8 mouse cellular contexts compared by ENCODE assay signal in the genomic region with DNA sequence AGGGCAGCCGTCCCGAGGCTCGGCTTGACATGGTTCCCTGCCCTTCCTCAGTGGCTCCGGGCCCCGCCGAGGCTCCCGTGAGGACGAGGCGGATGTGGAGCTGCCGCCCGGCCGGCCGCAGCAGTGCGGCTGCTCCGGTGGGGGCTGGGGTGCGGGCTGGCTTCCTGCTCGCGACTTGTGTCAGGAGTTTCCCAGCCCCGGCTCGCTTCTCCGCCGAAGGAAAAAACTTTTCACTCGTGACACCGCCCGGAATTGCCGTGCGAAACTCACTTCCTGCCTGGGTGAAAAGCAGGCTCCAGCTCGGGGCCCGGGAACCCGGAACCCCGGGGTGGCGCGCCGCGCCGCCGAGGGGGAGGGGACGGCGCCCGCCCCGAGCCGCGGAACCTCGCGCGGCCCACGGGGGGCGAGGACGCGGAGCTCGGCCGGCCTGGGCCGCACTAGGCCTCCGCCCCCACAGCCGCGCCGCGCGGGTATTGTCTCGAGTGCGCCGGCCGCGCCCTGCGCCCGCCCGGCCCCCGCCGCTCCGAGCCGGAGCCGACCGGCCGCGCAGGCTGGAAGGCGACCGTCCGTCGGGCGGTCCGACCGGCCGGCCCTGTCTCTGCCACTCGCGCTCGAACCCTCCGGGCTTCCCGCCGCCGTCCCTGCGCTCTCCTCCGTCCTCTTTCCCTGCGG. TPM values are rescaled to one million over a fixed set of nuclear protein-coding genes. Genes with fewer than 3 reads are reported as not detected.
A peak's percentile ranks its signal among the peaks of the same experiment; 100 is the strongest.
DNase-seq lines count a peak whose midpoint lies in the region; ATAC-seq lines count a peak whose summit lies in the region.

Gene Erbin (minus strand): TSS at position 254 of the 672 bp plus-strand sequence.

- no peaks in the 10 kb centered on the region for H3K27me3 ChIP-seq in intestine, embryonic 14.5 days (replicated peaks; ENCODE audit: control insufficient read depth, insufficient read depth, low read length)

- intact Hi-C loops in left cerebral cortex, postnatal 25 days (cut with DNase I), result loop anchor here (2.0 to 5.0 kb wide), 5 partner anchors 67 to 257 kb away; partner anchors contain the start of genes Nln, Sgtb, Srek1 and Trappc13

- H3K4me3 ChIP-seq in intestine, embryonic 14.5 days (ENCODE audit: low read depth, low read length), result peak within 1 kb of the TSS; percentile 97

- H3K27ac ChIP-seq in intestine, embryonic 14.5 days (ENCODE audit: low read depth), result peak within 1 kb of the TSS; percentile 100

- WGBS in intestine, embryonic 14.5 days, result under 1% methylated on average over 86 of the region's 93 CpGs

- DNase-seq in adrenal gland, adult 18-20 months (ENCODE audit: low spot score in 2 of 2), result peak; percentile 80
- peak; percentile 79 for DNase-seq in embryo, embryonic 11 days
- DNase-seq in gastrocnemius, postnatal 25 days, result peak; percentile 82
- DNase-seq in intestine, embryonic 14.5 days (ENCODE audit: low spot score), result peak; percentile 91
- peak; percentile 67 to 73 for DNase-seq in left cerebral cortex, postnatal 25 days (ENCODE audit: low spot score in 2 of 2)
- peak; percentile 66 for DNase-seq in mesoderm, embryonic 11.5 days (ENCODE audit: low read depth, low spot score)
- peak; percentile 55 for DNase-seq in right cerebral cortex, postnatal 4 days
- peak; percentile 79 for DNase-seq in yolk sac, embryonic 10.5 days (ENCODE audit: low spot score)

- H3K9me3 ChIP-seq in intestine, embryonic 14.5 days (ENCODE audit: control insufficient read depth, low read length), result no peaks in the 10 kb centered on the region

- H3K9ac ChIP-seq in intestine, embryonic 14.5 days (ENCODE audit: low read length), result peak within 1 kb of the TSS; percentile 100

- H3K4me2 ChIP-seq in intestine, embryonic 14.5 days (ENCODE audit: low read length), result peak within 1 kb of the TSS; percentile 94

- H3K36me3 ChIP-seq in intestine, embryonic 14.5 days (ENCODE audit: control insufficient read depth, insufficient read depth, low read length), result no peaks in the 10 kb centered on the region

- ATAC-seq in intestine, embryonic 14.5 days (replicated peaks; ENCODE audit: low FRiP score, low TSS enrichment, low read depth), result peak; percentile 75

- H3K4me1 ChIP-seq in intestine, embryonic 14.5 days (replicated peaks; ENCODE audit: control insufficient read depth, insufficient read depth, low read length), result peaks cover 19% of the 10 kb centered on the region

RNA-seq across cellular contexts. Expression of gene Erbin, which starts in this region (rescaled TPM):
- 10 to 100 TPM; 77.4 to 92.4 TPM for total RNA-seq in adrenal gland, adult 18-20 months (2021)
- total RNA-seq in gastrocnemius, postnatal 25 days (2021), result 10 to 100 TPM; 30.4 to 34.3 TPM
- polyA plus RNA-seq in intestine, embryonic 14.5 days (2014; fragmentation: Nextera tagmentation; extraction: Ambion mirVana), result 32.1 and 32.6 TPM in 2 replicates
- 10 to 100 TPM; 32.5 to 39.5 TPM for total RNA-seq in left cerebral cortex, postnatal 25 days (2021)

Comparison
In these comparisons a context has a peak if more than half of its experiments do, and no peak if none do; other contexts are left out.
1. Peak in every context shown above with its lines: DNase-seq, ATAC-seq, H3K4me3 ChIP-seq and H3K27ac ChIP-seq.